Mouse (Mus musculus) midbrain, embryonic 16.5 days (tissue): ENCODE results near the gene Tmem245. TPM values are rescaled to one million over a fixed set of nuclear protein-coding genes. Genes with fewer than 3 reads are reported as not detected.
A peak's percentile ranks its signal among the peaks of the same experiment; 100 is the strongest.

Experiments
- ATAC-seq: fragments of 200-750 bp; cut with Nextera tagmentation; 2 replicates; pipeline ENCODE4 v1.8.0; 2017; ENCODE audit warnings: moderate TSS enrichment
- H3K27ac ChIP-seq: fragments of 300-500 bp; sonication (generic); 2 replicates; pipeline ENCODE4 v1.5.1; 2014; ENCODE audit warnings: mild to moderate bottlenecking, low read length, mixed read lengths
- H3K27me3 ChIP-seq: fragments of 300-500 bp; sonication (generic); 2 replicates; pipeline ENCODE4 v1.6.1; 2014; ENCODE audit warnings: low read depth, low read length, mixed read lengths; ENCODE audit not compliant: control insufficient read depth, insufficient read depth
- H3K36me3 ChIP-seq: fragments of 300-500 bp; sonication (generic); 2 replicates; pipeline ENCODE4 v1.6.1; 2014; ENCODE audit warnings: mild to moderate bottlenecking, low read length, moderate library complexity, mixed read lengths; ENCODE audit not compliant: control insufficient read depth, insufficient read depth
- H3K4me1 ChIP-seq: fragments of 300-500 bp; sonication (generic); 2 replicates; pipeline ENCODE4 v1.6.1; 2014; ENCODE audit warnings: mild to moderate bottlenecking, low read length, mixed read lengths; ENCODE audit not compliant: control insufficient read depth, insufficient read depth
- H3K4me2 ChIP-seq: fragments of 300-500 bp; sonication (generic); 2 replicates; pipeline ENCODE4 v1.6.1; 2014; ENCODE audit warnings: mild to moderate bottlenecking, low read length, mixed read lengths
- H3K4me3 ChIP-seq: fragments of 300-500 bp; sonication (generic); 2 replicates; pipeline ENCODE4 v1.5.1; 2014; ENCODE audit warnings: low read depth, mild to moderate bottlenecking, low read length, moderate library complexity, mixed read lengths
- H3K9ac ChIP-seq: fragments of 300-500 bp; sonication (generic); 2 replicates; pipeline ENCODE4 v1.6.1; 2014; ENCODE audit warnings: low read depth, low read length, mixed read lengths
- H3K9me3 ChIP-seq: fragments of 300-500 bp; sonication (generic); replicated peaks from 2 replicates; pipeline ENCODE4 v1.6.1; 2014; ENCODE audit warnings: mild to moderate bottlenecking, low read length, mixed read lengths; ENCODE audit not compliant: control insufficient read depth, poor library complexity, severe bottlenecking
- WGBS: fragments of 180-500 bp; shearing (Covaris S2); extraction: QIAGEN DNeasy Blood & Tissue Kit; methylation state at CpG from one replicate; pipeline ENCODE4 v1.1.7; 2014; 5-methylcytosine and 5-hydroxymethylcytosine counted together
- microRNA counts: library from miRNA; unstranded; fragments of <30 nt; microRNA quantifications from one replicate; lab custom pipeline; 2016
- microRNA-seq: library from miRNA; unstranded; fragments of <30 nt; microRNA quantifications from one replicate; pipeline ENCODE4, GENCODE M21; 2017
- polyA plus RNA-seq: library from polyadenylated mRNA; unstranded; fragments of >200 nt; fragmentation: Nextera tagmentation; extraction: Ambion mirVana; gene quantifications from 2 replicates; pipeline ENCODE4 v1.2.1, GENCODE M21; 2015

Gene Tmem245
- polyA plus RNA-seq, 1 experiment from 2014 or later = 7.6 TPM

GRCm38 (mm10) chr4:56829511-56829921 is 117.7 kb downstream of the Tmem245 start:
- no peak overlapping the region for H3K4me3 ChIP-seq
- WGBS = 55% methylated on average over 7 of the region's 7 CpGs
- H3K36me3 ChIP-seq = peaks cover 23% of the 10 kb centered on the region
- H3K4me1 ChIP-seq = no peaks in the 10 kb centered on the region; the same call in 1 of the 2 replicates
- no peak overlapping the region for H3K4me2 ChIP-seq
- ATAC-seq = no peak
- H3K27me3 ChIP-seq = no peaks in the 10 kb centered on the region
- no peaks in the 10 kb centered on the region for H3K9me3 ChIP-seq
- H3K27ac ChIP-seq = no peak overlapping the region
- no peak overlapping the region for H3K9ac ChIP-seq

- WGBS = 76% methylated on average over 3 of the region's 3 CpGs
- no peak overlapping the region for H3K9ac ChIP-seq
These were observed 118.3 kb downstream of the Tmem245 start for GRCm38 (mm10) chr4:56828932-56829331.

GRCm38 (mm10) chr4:56824231-56824630 is 123.0 kb downstream of the Tmem245 start:
- Histone ChIP-seq H3K4me2 (no peak overlapping the region), H3K9ac (no peak overlapping the region), H3K36me3 (peaks cover 11% of the 10 kb centered on the region), H3K27ac (no peak overlapping the region), H3K27me3 (no peaks in the 10 kb centered on the region), H3K9me3 (no peaks in the 10 kb centered on the region), H3K4me1 (no peaks in the 10 kb centered on the region), H3K4me3 (no peak overlapping the region)
- ATAC-seq = no peak
- WGBS = 94% methylated on average over 9 of the region's 9 CpGs

More at GRCm38 (mm10) chr4:56828932-56829331, 118.3 kb downstream of the Tmem245 start:
- H3K27me3 ChIP-seq = no peaks in the 10 kb centered on the region
- H3K4me2 ChIP-seq = no peak overlapping the region
- H3K9me3 ChIP-seq = no peaks in the 10 kb centered on the region
- H3K27ac ChIP-seq = no peak overlapping the region
- no peak overlapping the region for H3K4me3 ChIP-seq
- no peak for ATAC-seq
- peaks cover 23% of the 10 kb centered on the region for H3K36me3 ChIP-seq
- H3K4me1 ChIP-seq = no peaks in the 10 kb centered on the region; the same call in 1 of the 2 replicates

- H3K9me3 ChIP-seq = no peaks in the 10 kb centered on the region
- H3K4me1 ChIP-seq = no peaks in the 10 kb centered on the region
- no peak for ATAC-seq
- H3K27me3 ChIP-seq = no peaks in the 10 kb centered on the region
- no peak overlapping the region for H3K27ac ChIP-seq
- no peak overlapping the region for H3K9ac ChIP-seq
- H3K4me2 ChIP-seq = no peak overlapping the region
- H3K4me3 ChIP-seq = no peak overlapping the region
- H3K36me3 ChIP-seq = 0 out of 2 replicates have a peak, but pooled peaks cover 3% of the 10 kb centered on the region
These were observed 127.2 kb downstream of the Tmem245 start for GRCm38 (mm10) chr4:56820017-56820550.

MicroRNAs within 50 kb of the gene (microRNA counts, 519-probe panel; counts per million panel counts)
- microRNA mmu-miR-32 (lab: Ali Mortazavi, UCI) = 2,554 counts per million, percentile 76 among the panel's probes with 10 or more counts

Small RNA genes lying within 50 kb of the gene (microRNA-seq; reads per million reads assigned to microRNA genes)
- 216 reads per million, percentile 61 among the genes with 10 or more reads in this experiment for gene Mir32

Other genes starting within 250 kb of the Tmem245 start
- not detected in 2 replicates for gene Gm26657, start 207.4 kb downstream of the Tmem245 start, polyA plus RNA-seq
- not detected in 2 replicates for gene Actl7b, start 206.0 kb downstream of the Tmem245 start, polyA plus RNA-seq
- gene Actl7a, start 204.0 kb downstream of the Tmem245 start, polyA plus RNA-seq = not detected in 2 replicates
- 64.0 and 64.7 TPM in 2 replicates for gene Elp1, start 145.1 kb downstream of the Tmem245 start, polyA plus RNA-seq
- gene Fam206a, start 145.1 kb downstream of the Tmem245 start, polyA plus RNA-seq = 14.0 and 16.0 TPM in 2 replicates
- gene Ctnnal1, start 82.2 kb downstream of the Tmem245 start, polyA plus RNA-seq = 12.7 and 14.5 TPM in 2 replicates
- 23.2 and 23.8 TPM in 2 replicates for gene Frrs1l, start 43.0 kb upstream of the Tmem245 start, polyA plus RNA-seq
- 3.1 and 4.3 TPM in 2 replicates for gene Epb41l4b, start 196.0 kb upstream of the Tmem245 start, polyA plus RNA-seq